Mouse (Mus musculus): ENCODE results near the gene Kcnj4.

GRCm38 (mm10) chr15:79471095-79471494 is 33.9 kb downstream of the Kcnj4 start:
- TF ChIP-seq POLR2A (IDR thresholded peaks at IDR 0.05; ENCODE audit: extremely low read depth, insufficient read depth, low read length) = no peak
- TF ChIP-seq CTCF (IDR thresholded peaks at IDR 0.05; ENCODE audit: extremely low read depth, insufficient read depth, low read length) = no peak
